Mouse (Mus musculus) megakaryocyte progenitor cell, adult 5-6 weeks (primary cell): ENCODE data around the gene Dusp3. TPM values are rescaled to one million over a fixed set of nuclear protein-coding genes. Genes with fewer than 3 reads are reported as not detected.

Experiments used
- ATAC-seq: replicated peaks from 2 replicates; pipeline ENCODE4 v1.8.0; 2016; ENCODE audit warnings: mild to moderate bottlenecking, moderate TSS enrichment, inconsistent platforms; ENCODE audit not compliant: poor library complexity
- total RNA-seq, 2 experiments: library from RNA; stranded (forward) in 1 of 2; stranded (reverse) in 1 of 2; fragments of 157-497, 149-512 nt in 1 of 2; fragments of 200-1000 nt in 1 of 2; gene quantifications; 2 replicates each; pipeline versions ENCODE4 v1.2.3 to v1.2.4; 2015 to 2017

The Dusp3 gene
- total RNA-seq, 2 experiments from 2014 or later: 3.4 to 4.1 TPM

DNA sequence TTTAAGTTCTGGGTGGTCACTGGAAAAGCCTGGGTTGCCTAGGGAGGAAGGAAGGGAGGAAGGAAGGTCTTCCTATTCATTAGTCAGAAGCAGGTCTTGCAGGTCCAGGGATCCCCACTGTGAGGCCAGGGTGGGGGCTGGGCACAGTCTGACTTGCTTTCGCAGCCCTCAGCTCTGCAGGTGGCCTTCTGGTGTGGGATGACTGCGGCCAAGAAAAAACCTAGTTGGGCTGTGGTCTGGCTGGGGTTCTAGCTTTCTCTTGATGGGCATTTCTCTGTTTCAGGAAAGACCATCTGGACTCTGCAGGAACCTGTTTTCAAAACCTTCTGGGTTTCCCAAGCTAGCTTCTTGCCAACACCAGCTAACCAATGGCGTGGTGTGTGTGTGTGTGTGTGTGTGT, 43.8 kb downstream of the Dusp3 start:
- ATAC-seq: no peak

DNA sequence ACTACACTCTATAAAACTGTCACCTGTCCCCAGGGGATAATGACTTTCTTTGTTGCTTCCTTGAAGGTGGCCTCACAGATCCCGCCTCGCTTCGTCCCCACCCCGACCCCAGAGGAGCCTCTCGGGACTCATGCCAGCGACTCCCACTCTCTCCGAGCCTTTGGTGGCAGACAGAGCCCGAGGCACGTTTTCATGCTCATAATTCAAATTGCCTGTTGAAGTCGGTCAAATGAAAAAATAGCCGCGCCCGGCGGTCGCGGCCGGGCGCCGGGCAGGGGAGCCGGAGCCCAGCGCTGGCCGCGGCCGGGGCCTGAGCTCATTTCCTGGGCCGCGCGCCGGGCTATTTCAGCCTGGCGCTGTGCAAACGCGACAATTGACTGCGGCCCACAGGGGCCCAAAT, 49.7 kb downstream of the Dusp3 start:
- ATAC-seq: no peak

DNA sequence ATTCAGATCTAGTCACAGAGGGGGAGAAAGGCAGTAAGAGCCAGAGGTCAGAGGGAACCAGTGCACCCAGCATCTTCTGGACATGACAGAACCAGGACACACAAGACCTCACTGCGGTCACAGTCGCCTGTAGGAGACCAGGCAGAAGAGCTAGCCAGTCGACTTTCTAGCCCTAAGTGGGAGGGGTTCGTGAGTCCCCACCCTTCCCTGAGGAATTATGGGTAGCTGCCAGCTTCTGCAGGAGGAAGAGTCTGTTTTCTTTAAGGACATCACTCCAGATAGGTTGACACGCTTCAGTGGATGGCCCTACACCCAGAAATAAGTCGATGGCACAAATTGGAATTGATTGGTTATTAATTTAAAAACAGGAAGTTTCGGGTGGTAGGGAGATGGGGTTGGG, 50.4 kb downstream of the Dusp3 start:
- ATAC-seq: no peak

DNA sequence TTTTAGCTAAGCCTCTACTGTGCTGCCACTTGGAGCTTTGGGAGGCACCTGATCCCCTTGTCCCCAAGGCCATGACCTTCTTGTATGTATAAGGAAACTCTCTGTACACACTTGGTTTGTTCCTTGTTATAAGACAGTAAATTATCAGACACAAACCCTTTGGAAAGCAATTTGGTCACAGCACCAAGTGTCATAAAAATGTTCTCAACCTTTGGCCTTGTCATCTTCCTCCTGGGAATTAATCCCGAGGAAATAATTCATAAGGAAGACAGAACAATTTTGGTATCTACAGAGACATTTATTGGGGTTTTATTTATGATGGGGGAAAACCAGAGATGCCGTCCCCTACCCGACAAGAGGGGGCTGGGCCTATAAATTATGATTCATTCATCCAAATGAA, 51.1 kb downstream of the Dusp3 start:
- ATAC-seq: no peak

DNA sequence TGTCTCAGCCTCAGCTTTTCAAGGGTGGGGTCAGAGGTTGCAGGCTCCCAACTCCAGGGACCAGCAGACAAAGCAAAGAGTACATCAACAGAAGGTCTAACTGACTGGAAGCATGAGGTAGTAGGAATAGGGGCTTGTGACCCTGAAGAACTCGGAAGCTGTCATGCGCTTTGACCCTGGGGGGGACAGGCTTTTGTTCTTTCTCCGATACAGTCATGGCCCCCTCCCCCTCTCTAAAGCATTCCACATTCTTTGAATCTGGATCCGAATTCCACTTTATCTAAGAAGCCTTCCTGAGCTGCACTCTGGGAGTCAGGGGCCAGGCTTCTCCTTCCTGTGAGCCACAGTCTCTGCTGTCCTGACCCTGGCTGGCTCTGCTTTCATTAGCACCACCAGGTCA, 54.8 kb downstream of the Dusp3 start:
- ATAC-seq: no peak

DNA sequence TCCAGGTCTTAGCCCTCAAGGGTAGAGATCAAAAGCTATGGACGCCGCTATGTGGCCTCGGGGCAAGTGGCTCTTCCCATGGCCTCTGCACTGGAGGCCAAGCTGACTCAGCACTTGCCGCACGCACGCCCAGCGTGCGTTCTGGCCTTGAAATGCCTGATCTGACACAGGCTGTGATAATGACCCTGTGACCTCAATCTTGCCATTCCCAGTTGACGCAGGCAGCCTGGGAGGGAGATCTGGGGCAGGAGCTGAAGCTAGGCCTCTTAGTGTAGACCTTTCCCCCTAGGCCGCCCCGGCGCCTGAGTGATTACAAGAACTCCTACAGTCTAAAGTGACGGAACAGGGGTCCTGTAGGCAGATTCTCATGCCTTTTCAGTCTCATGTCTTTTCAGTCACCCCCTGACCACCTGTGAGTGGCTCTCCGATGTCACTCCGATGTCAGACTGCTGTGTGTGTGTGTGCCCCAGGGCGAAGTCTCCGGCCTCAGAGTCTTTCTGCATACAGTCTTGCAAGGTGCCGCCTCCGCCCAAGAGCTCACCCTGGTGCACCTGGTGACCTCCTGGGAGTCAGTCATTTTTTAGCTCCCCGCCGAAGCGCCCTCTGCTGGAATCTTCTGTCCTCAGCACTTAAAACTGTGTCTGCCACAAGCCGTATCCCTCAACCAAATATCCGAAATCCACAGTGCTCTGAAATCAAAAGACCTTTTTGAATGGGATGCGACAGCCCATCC, 58.6 kb downstream of the Dusp3 start:
- ATAC-seq: no peak

DNA sequence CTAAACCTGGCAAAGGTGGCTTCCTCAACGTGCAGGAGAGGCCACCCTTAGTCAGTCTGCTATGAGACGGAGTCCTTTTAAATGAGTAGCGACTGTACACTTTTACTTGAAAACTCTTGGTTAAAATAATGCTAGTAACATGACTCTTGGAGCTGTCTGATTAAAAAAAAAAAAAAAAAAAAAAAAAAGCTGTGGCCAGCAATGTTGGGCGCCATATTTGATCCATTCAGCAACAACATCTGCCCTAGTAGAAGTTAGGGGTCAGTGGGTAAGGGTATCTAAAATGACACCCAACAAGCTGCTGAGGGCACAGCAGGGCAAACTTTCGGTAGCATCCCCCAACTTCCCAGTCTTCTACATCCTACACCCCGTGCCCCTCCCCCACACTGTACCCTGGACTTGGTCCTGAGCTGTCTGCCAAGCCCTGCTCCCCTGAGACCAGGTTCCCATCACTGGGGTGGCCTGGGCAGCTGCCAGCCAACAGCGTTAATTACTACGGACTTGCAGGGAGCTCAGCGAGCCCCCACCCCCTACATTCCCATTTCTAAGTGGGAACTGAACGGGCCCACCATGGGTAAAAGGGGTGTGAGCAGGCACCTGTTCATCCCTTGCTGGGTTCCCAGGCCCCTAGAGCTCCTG, 59.7 kb downstream of the Dusp3 start:
- no peak for ATAC-seq

DNA sequence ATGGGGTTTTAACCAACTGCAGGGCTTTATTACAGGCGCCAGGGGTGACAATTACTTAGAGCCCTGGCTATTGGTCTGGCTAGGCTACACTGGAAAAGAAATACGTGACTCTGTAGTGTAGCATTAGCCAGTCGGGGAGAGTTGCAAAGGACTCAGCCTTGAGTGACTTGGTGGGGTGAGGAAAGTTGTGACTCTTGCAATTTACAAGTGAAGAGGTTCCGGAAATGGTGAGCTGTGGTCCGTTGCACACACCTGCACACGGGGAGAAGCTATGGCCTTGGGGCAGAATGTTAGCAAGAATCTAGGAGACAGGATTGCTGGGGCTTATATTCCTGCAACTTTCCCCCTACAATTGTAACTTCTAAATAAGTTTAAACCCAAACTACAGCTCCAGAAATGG, 61.2 kb downstream of the Dusp3 start:
- ATAC-seq: no peak

DNA sequence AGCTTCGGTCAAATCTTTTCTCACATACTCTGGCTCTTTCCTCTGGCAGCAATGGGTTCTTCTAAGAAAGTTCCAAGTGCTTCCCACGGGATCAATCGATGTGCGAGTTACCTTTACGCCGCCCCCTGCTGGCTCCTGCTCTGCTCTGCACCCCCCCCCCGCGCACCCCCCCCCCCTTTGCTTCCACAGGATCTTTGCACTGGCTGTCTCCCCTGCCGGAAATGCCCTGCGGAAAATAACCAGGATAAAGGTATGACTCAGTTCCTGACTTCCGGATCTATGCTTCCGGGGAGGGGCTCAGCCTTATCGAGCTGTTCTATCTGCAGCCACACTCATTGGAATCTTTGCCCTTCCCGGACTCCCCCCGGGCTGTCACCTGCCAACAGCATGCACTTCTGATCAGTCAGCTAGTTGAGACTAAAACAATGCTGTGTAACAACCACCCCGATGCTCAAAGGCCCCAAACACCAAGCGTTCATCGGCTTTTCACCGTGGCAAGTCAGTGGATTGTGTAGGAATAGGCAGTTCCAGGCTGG, 62.3 kb downstream of the Dusp3 start:
- no peak for ATAC-seq

DNA sequence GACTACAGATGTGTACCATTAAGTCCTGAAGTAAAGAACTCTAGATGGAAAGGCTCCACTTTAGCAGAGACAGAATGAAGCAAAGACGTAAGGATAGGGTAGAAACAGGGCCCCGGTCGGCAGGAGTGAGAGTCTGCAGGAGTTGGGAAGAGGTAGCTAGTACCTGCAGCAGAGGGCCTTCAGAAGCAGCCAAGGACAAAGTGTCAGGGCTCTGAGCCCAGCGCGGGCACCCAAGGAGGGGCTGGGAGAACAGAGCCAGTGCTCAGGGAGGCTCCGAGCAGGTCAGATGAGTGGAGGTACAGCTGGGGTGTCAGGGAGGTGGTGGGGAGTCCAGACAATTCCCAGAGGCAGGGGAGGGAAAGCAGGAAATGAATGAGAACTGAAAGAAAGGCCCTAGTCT, 62.8 kb downstream of the Dusp3 start:
- no peak for ATAC-seq

DNA sequence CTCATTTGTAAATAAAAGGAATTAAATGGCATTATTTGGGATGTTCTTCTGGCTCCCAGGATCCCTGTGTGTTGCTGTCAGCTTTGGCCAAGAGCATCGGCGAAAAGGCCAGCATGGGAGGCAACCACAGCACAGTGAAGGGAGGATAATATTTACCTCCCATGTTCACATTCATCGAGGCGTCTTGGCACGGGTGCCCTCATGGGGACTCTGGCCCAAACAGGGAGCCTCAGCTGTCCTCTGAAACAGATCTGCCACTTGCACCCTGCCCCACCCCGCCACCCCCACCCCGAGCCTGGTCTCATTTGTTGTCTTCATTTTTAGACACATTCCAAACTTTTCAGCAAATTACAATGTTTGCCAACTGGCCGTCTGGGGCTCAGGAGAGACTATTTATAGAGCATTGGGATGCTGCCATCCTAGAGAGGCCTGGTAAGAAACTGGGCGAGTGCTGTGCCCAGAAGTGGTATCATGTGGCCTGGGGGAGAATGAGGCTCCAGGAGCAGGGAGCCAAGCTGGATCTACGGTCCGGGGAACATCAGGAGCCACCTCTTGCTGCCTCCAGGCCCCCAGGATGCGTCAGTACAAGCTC, 65.4 kb downstream of the Dusp3 start:
- ATAC-seq: no peak

Other genes starting within 250 kb of the Dusp3 start
- gene Etv4, start 201.6 kb downstream of the Dusp3 start, total RNA-seq (2015): 0.05 TPM in 1 of 2 replicates, not detected in the other
- not detected in 2 replicates for gene Etv4, start 201.6 kb downstream of the Dusp3 start, total RNA-seq (2017)
- not detected in 2 replicates for gene Meox1, start 92.6 kb downstream of the Dusp3 start, total RNA-seq (2015)
- gene Meox1, start 92.6 kb downstream of the Dusp3 start, total RNA-seq (2017): not detected in 2 replicates
- gene Sost, start 20.0 kb downstream of the Dusp3 start, total RNA-seq (2015): not detected in 2 replicates
- not detected in 2 replicates for gene Sost, start 20.0 kb downstream of the Dusp3 start, total RNA-seq (2017)
- gene Cfap97d1, start 2.7 kb downstream of the Dusp3 start, total RNA-seq (2015): not detected in 2 replicates
- gene Cfap97d1, start 2.7 kb downstream of the Dusp3 start, total RNA-seq (2017): not detected in 2 replicates
- not detected in 2 replicates for gene Mpp3, start 41.4 kb upstream of the Dusp3 start, total RNA-seq (2015)
- gene Mpp3, start 41.4 kb upstream of the Dusp3 start, total RNA-seq (2017): not detected in 2 replicates
- 0.66 and 1.3 TPM in 2 replicates for gene Cd300lg, start 54.5 kb upstream of the Dusp3 start, total RNA-seq (2015)
- gene Cd300lg, start 54.5 kb upstream of the Dusp3 start, total RNA-seq (2017): 0.71 and 1.1 TPM in 2 replicates
- gene Mpp2, start 101.5 kb upstream of the Dusp3 start, total RNA-seq (2015): 0.22 and 0.24 TPM in 2 replicates
- gene Mpp2, start 101.5 kb upstream of the Dusp3 start, total RNA-seq (2017): 0.08 and 0.71 TPM in 2 replicates
- not detected in 2 replicates for gene Ppy, start 114.3 kb upstream of the Dusp3 start, total RNA-seq (2015)
- gene Ppy, start 114.3 kb upstream of the Dusp3 start, total RNA-seq (2017): not detected in 2 replicates
- not detected in 2 replicates for gene Pyy, start 120.8 kb upstream of the Dusp3 start, total RNA-seq (2015)
- gene Pyy, start 120.8 kb upstream of the Dusp3 start, total RNA-seq (2017): not detected in 2 replicates
- gene Nags, start 158.5 kb upstream of the Dusp3 start, total RNA-seq (2015): 0.29 and 0.39 TPM in 2 replicates
- 0.20 TPM in 1 of 2 replicates, not detected in the other for gene Nags, start 158.5 kb upstream of the Dusp3 start, total RNA-seq (2017)
- 8.1 and 11.5 TPM in 2 replicates for gene Tmem101, start 169.4 kb upstream of the Dusp3 start, total RNA-seq (2015)
- 14.9 and 17.5 TPM in 2 replicates for gene Tmem101, start 169.4 kb upstream of the Dusp3 start, total RNA-seq (2017)
- 127 and 133 TPM in 2 replicates for gene Lsm12, start 198.3 kb upstream of the Dusp3 start, total RNA-seq (2015)
- 67.8 and 79.1 TPM in 2 replicates for gene Lsm12, start 198.3 kb upstream of the Dusp3 start, total RNA-seq (2017)
- 106 and 144 TPM in 2 replicates for gene G6pc3, start 202.6 kb upstream of the Dusp3 start, total RNA-seq (2015)
- gene G6pc3, start 202.6 kb upstream of the Dusp3 start, total RNA-seq (2017): 61.8 and 65.0 TPM in 2 replicates
- gene Hdac5, start 243.2 kb upstream of the Dusp3 start, total RNA-seq (2015): 18.6 and 20.6 TPM in 2 replicates
- gene Hdac5, start 243.2 kb upstream of the Dusp3 start, total RNA-seq (2017): 18.7 and 22.1 TPM in 2 replicates